Mouse (Mus musculus): Measurements from ENCODE around the gene Gpd1l. TPM values are rescaled to one million over a fixed set of nuclear protein-coding genes. Genes with fewer than 3 reads are reported as not detected.

Gpd1l gene
- polyA plus RNA-seq, 1 experiment from 2014 or later = 13.9 TPM

DNA sequence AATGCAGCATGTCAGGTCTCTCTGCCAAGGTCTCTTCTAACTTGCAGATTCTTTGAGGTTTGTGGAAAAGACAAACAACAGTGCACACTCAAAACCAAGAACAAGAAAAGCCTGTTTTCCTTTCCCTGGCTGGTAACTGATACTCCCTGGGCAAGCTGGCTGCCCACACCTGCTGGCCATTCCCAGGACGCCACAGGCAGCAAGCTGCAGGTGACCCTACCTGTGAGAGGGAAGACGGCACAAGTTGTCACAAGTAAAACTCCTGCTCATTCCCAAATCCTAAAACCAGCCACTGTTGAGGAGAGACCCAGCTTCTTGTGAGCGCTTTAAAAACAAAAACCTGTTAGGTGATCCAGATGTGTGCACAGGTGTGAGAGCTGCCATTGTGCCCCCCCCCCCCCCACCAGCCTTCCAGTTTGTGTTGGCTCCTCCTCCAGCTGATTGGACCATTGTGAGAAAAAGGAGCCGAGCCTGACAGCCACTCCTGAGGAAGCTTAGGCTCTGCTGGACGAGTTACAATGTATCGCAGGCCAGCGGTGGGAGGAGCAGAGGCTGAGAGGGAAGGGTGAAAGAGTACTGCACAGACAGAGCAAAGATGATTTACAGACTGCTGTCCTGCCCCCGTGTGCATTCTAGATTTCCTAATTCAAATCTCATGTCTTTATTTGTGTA, 47.7 kb downstream of the Gpd1l start:
- Histone ChIP-seq H3K9me3 (ENCODE audit: low read depth, low read length) (no peaks in the 10 kb centered on the region), H3K9ac (no peak overlapping the region), H3K27ac (ENCODE audit: low read depth) (peak overlapping the region; percentile 58; the same call in 1 of the 2 replicates), H3K36me3 (ENCODE audit: insufficient read depth) (no peaks in the 10 kb centered on the region), H3K4me3 (ENCODE audit: low read depth, low read length) (no peak overlapping the region), H3K4me1 (ENCODE audit: insufficient read depth) (no peaks in the 10 kb centered on the region), H3K4me2 (peak overlapping the region; percentile 33), H3K27me3 (ENCODE audit: insufficient read depth, low read length) (no peaks in the 10 kb centered on the region)
- TF ChIP-seq CTCF (IDR thresholded peaks at IDR 0.05; ENCODE audit: low read depth) = no peak; the same call in 1 of the 2 replicates
- 34% methylated on average over 8 of the region's 8 CpGs for WGBS
- ATAC-seq (ENCODE audit: insufficient read depth) (peak; percentile 75), DNase-seq (peak; percentile 68)

DNA sequence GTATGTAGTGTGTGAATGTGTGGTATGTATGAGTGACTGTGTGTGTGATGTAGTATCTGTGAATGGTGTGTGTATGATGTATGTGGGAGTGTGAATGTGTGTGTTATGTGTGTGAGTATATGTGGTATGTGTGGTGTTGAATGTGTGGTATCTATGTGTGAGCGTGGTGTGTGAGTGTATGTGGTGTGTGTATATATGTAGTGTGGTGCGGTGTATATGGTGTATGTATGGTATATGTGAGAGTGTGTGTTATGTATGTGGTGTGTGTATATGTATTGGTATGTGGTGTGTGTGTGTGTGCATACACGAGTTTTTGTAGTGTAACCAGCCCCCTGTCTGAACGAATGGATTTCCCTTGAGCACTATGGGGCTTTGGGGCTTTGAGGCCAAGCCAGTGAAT, 48.2 kb downstream of the Gpd1l start:
- Histone ChIP-seq H3K4me2 (no peak overlapping the region), H3K27ac (ENCODE audit: low read depth) (peak overlapping the region; percentile 19; the same call in 1 of the 2 replicates), H3K4me1 (ENCODE audit: insufficient read depth) (no peaks in the 10 kb centered on the region), H3K36me3 (ENCODE audit: insufficient read depth) (no peaks in the 10 kb centered on the region), H3K9me3 (ENCODE audit: low read depth, low read length) (no peaks in the 10 kb centered on the region), H3K9ac (no peak overlapping the region), H3K27me3 (ENCODE audit: insufficient read depth, low read length) (no peaks in the 10 kb centered on the region), H3K4me3 (ENCODE audit: low read depth, low read length) (no peak overlapping the region)
- 61% methylated on average over 4 of the region's 4 CpGs for WGBS
- peak; percentile 56; the same call in 1 of the 2 replicates for ATAC-seq (ENCODE audit: insufficient read depth)
- TF ChIP-seq CTCF (IDR thresholded peaks at IDR 0.05; ENCODE audit: low read depth) = no peak
- DNase-seq = no peak

DNA sequence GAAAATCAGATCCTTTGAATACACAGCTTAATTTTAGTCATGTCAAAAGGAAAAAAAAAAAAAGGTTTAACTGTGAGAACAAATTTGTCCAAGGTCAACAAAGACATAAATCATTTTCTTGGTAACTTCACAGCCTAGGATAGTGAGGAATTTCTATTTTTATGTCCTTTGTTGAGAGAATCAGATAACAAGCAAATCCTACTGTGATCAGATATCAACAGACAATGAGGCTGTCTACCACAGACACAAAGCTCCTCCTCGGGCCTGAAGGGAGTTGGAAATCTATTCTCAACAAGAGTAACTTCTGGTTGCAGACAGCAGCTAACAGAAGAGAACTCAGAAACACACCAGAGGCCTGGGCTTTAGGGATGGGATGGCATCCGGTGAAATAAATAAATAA, 51.8 kb downstream of the Gpd1l start:
- 65% methylated on average over 2 of the region's 2 CpGs for WGBS
- ATAC-seq (ENCODE audit: insufficient read depth) (no peak), DNase-seq (no peak)
- H3K36me3 ChIP-seq (ENCODE audit: insufficient read depth) = no peaks in the 10 kb centered on the region
- H3K9me3 ChIP-seq (ENCODE audit: low read depth, low read length) = no peaks in the 10 kb centered on the region
- no peak overlapping the region for H3K27ac ChIP-seq (ENCODE audit: low read depth)
- TF ChIP-seq CTCF (IDR thresholded peaks at IDR 0.05; ENCODE audit: low read depth) = no peak
- H3K4me1 ChIP-seq (ENCODE audit: insufficient read depth) = no peaks in the 10 kb centered on the region
- H3K4me2 ChIP-seq = no peak overlapping the region
- H3K9ac ChIP-seq = no peak overlapping the region
- no peak overlapping the region for H3K4me3 ChIP-seq (ENCODE audit: low read depth, low read length)
- H3K27me3 ChIP-seq (ENCODE audit: insufficient read depth, low read length) = no peaks in the 10 kb centered on the region

DNA sequence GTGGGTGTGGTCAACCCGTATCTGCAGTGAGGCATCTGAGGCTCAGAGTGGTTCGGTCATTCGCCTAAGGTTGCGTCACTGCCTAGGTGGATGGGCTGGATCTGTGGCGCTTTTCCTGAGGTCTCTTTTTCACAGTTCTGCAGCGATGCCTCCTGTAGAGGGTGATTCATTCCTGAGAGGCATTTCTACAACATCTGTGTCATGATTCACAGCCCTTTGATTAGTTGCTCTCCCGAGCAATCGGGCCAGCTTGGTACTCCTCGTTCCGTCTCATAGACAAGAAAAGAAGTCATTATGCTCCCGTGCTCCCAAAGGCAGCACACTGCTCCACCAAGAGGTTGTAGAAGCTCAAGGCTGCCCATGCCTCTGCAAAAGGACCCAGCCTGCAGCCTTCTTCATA, 78.5 kb downstream of the Gpd1l start:
- Histone ChIP-seq H3K36me3 (ENCODE audit: insufficient read depth) (no peaks in the 10 kb centered on the region), H3K9ac (no peak overlapping the region), H3K4me1 (ENCODE audit: insufficient read depth) (no peaks in the 10 kb centered on the region), H3K4me3 (ENCODE audit: low read depth, low read length) (no peak overlapping the region), H3K27me3 (ENCODE audit: insufficient read depth, low read length) (no peaks in the 10 kb centered on the region; the same call in 1 of the 2 replicates), H3K9me3 (ENCODE audit: low read depth, low read length) (no peaks in the 10 kb centered on the region), H3K27ac (ENCODE audit: low read depth) (no peak overlapping the region; the same call in 1 of the 2 replicates), H3K4me2 (no peak overlapping the region)
- ATAC-seq (ENCODE audit: insufficient read depth) (no peak), DNase-seq (no peak)
- no peak for TF ChIP-seq CTCF (IDR thresholded peaks at IDR 0.05; ENCODE audit: low read depth)
- WGBS = 49% methylated on average over 11 of the region's 11 CpGs

DNA sequence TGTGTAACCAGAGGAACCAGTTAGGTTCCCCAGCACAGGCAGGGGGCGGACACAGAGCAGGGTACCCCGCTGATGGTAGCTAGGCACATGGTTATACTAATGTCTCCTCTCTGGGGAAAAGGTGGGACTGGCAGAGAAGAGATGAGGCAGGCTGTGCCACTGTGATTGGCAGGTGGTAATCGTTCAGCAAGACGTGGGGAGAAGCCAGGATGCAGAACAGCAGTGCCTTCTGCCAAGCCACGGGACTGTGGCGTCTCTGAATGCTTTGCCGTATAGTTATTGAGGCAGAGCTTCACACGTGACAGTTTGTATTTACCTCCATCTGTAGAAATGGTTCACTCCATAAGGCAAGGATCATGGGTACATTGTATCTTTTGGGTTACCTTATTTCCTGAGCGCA, 79.1 kb downstream of the Gpd1l start:
- WGBS = 62% methylated on average over 9 of the region's 9 CpGs
- H3K4me3 ChIP-seq (ENCODE audit: low read depth, low read length) = no peak overlapping the region
- no peak for TF ChIP-seq CTCF (IDR thresholded peaks at IDR 0.05; ENCODE audit: low read depth)
- no peak overlapping the region for H3K9ac ChIP-seq
- no peaks in the 10 kb centered on the region for H3K36me3 ChIP-seq (ENCODE audit: insufficient read depth)
- DNase-seq (no peak), ATAC-seq (ENCODE audit: insufficient read depth) (no peak)
- H3K4me1 ChIP-seq (ENCODE audit: insufficient read depth) = no peaks in the 10 kb centered on the region
- H3K4me2 ChIP-seq = no peak overlapping the region
- no peaks in the 10 kb centered on the region for H3K9me3 ChIP-seq (ENCODE audit: low read depth, low read length)
- H3K27me3 ChIP-seq (ENCODE audit: insufficient read depth, low read length) = no peaks in the 10 kb centered on the region; the same call in 1 of the 2 replicates
- no peak overlapping the region for H3K27ac ChIP-seq (ENCODE audit: low read depth)

DNA sequence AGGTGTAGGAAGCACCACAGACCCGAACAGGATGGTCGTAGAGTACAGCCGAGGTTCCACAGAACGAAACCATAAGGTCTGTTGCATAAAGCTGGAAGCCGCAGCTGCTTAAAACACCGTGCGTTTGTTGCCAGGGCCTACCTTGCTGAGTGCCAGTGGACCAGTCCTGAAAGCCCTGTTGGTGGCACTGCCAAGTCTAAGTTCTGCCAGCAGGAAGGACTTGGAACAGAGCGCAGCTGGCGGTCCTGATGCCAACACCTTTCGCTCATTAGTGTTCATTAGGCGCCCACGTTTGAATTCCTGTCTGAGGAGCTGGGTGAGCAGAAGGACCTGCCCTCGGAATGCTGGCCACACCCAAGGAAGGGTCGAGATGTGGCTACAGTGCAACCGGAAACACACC, 80.5 kb downstream of the Gpd1l start:
- 73% methylated on average over 15 of the region's 15 CpGs for WGBS
- no peak overlapping the region for H3K4me3 ChIP-seq (ENCODE audit: low read depth, low read length)
- no peak overlapping the region for H3K9ac ChIP-seq
- no peaks in the 10 kb centered on the region for H3K4me1 ChIP-seq (ENCODE audit: insufficient read depth)
- H3K9me3 ChIP-seq (ENCODE audit: low read depth, low read length) = no peaks in the 10 kb centered on the region
- no peak overlapping the region for H3K27ac ChIP-seq (ENCODE audit: low read depth)
- TF ChIP-seq CTCF (IDR thresholded peaks at IDR 0.05; ENCODE audit: low read depth) = no peak
- H3K36me3 ChIP-seq (ENCODE audit: insufficient read depth) = no peaks in the 10 kb centered on the region
- no peaks in the 10 kb centered on the region; the same call in 1 of the 2 replicates for H3K27me3 ChIP-seq (ENCODE audit: insufficient read depth, low read length)
- ATAC-seq (ENCODE audit: insufficient read depth) = no peak
- H3K4me2 ChIP-seq = no peak overlapping the region
- DNase-seq = no peak

DNA sequence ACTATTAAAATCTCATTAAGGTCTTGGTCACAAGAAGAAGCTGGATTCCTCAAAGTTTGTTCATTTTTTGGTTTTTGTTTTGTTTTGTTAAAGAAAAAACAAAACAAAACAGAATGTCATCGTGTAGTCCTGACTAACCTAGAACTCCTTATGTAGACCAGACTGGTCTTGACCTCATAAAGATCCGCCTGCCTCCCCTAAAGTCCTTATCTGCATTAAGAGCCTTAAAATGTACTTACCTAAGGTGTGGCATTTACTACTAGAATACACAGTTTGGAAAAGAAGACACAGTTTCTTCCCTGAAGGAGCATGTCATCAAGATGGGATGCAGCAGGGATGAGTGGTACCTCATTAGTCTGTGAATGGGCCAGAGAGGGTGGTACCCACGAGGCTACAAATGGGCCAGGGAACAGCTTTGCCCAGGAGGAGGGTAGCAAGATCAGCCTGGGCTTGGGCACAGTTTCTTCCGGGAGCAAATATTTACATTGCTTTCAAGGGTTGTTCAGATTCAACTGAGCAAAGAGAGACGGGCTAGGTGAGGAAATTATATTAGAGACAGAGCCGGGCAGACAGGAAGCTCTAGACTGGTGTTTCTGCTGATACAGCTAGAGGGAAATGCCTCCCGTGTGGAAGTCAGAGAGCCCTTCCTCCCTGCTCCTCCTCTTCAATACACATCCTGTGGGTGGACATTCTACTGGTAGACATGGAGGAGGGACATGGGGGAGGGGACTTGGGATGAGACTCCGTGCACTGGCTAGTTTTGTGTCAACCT, 82.2 kb downstream of the Gpd1l start:
- H3K4me3 ChIP-seq (ENCODE audit: low read depth, low read length) = no peak overlapping the region
- H3K27ac ChIP-seq (ENCODE audit: low read depth) = no peak overlapping the region
- no peaks in the 10 kb centered on the region for H3K9me3 ChIP-seq (ENCODE audit: low read depth, low read length)
- no peak overlapping the region for H3K9ac ChIP-seq
- ATAC-seq (ENCODE audit: insufficient read depth) = peak; percentile 77
- peak; percentile 71 for DNase-seq
- H3K36me3 ChIP-seq (ENCODE audit: insufficient read depth) = no peaks in the 10 kb centered on the region
- 34% methylated on average over 8 of the region's 8 CpGs for WGBS
- no peaks in the 10 kb centered on the region for H3K27me3 ChIP-seq (ENCODE audit: insufficient read depth, low read length)
- no peak overlapping the region for H3K4me2 ChIP-seq
- H3K4me1 ChIP-seq (ENCODE audit: insufficient read depth) = no peaks in the 10 kb centered on the region
- TF ChIP-seq CTCF (IDR thresholded peaks at IDR 0.05; ENCODE audit: low read depth) = no peak

Other genes starting within 250 kb of the Gpd1l start
- 49.9 and 51.1 TPM in 2 replicates for gene Dync1li1, start 245.2 kb downstream of the Gpd1l start, polyA plus RNA-seq (2014; fragmentation: Nextera tagmentation; extraction: Ambion mirVana)
- gene Cmtm6, start 202.9 kb downstream of the Gpd1l start, polyA plus RNA-seq (2014; fragmentation: Nextera tagmentation; extraction: Ambion mirVana) = 57.4 and 57.7 TPM in 2 replicates
- 81.7 and 93.0 TPM in 2 replicates for gene Cmtm7, start 152.1 kb downstream of the Gpd1l start, polyA plus RNA-seq (2014; fragmentation: Nextera tagmentation; extraction: Ambion mirVana)
- gene Cmtm8, start 89.8 kb downstream of the Gpd1l start, polyA plus RNA-seq (2014; fragmentation: Nextera tagmentation; extraction: Ambion mirVana) = 75.4 and 81.5 TPM in 2 replicates
- 2.4 and 2.5 TPM in 2 replicates for gene Osbpl10, start 44.6 kb upstream of the Gpd1l start, polyA plus RNA-seq (2014; fragmentation: Nextera tagmentation; extraction: Ambion mirVana)
- 484 and 540 TPM in 2 replicates for gene Rps27rt, start 48.8 kb upstream of the Gpd1l start, polyA plus RNA-seq (2014; fragmentation: Nextera tagmentation; extraction: Ambion mirVana)